Mouse (Mus musculus): ENCODE data around the gene Enthd1.

Gene Enthd1

DNA sequence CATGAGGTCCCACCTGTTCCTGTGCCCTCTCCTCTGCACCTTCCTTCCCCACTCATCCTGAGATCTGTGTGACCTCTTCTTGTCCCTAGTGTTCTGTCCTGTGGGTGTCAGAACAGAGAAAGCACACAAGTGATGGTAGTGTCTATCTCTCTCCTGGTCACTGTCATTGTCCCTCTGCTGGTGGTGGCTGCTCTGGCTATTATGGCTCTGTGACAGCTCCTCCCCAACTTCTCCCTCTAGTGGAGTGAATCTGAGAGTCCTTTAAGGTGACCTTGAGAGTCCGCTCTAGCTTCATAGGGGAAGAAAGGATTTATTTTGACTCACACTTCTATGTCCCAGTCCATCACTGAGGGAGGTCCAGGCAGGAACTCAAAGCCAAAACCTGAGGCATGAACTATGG is 79.4 kb downstream of the Enthd1 start:
- DNase-seq (ENCODE audit: low read depth, low spot score): no peak

DNA sequence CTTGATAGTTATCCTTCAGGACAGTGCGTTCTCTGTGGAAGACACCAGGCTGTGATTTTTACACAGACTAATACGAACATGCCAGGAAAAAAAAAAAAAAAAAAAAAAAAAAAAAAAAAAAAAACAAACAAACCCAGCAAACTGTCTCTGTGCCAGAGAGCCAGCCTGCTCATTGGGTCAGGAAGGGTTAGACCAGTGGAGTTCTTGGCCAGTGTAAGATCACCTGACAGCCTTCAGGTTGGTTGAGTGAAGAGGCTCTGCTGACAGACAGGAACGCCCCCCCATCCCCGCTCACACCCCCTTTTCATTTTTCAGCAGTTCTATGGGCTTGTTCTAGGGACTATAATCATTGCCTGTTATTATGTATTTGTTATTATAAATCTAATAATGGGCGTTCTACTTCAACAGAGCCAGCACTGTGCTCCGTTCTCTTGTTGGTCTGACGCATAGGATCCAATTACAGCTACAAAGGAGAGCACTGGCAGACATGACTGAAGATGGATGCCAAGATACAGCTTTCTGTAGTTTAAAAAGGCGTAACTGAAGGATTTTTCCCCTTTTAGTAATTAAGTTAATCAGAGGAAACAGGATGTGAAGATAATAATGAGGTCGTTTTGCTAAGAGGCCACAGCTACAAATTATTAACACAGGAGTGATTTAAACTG is 81.8 kb downstream of the Enthd1 start:
- DNase-seq (ENCODE audit: low read depth, low spot score): no peak

DNA sequence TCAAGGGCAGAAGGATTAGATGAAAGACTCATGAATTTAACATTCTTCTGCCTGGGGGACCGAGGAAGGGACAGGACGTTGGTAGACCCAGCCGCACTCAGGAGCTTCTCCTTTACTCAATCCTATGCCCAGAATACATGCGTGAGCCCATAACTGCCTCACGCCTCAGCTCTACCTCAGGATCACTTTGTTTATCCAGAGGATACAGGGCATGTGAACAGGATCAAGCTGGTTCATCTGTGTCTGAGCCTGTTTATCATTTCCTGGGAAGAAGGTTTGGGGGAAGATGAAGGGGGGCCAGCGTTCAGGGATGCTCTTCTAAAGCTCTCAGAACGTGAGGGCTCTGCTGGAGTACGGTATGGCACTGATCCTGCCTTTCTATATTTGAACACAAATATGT is 82.6 kb downstream of the Enthd1 start:
- DNase-seq (ENCODE audit: low read depth, low spot score): no peak

DNA sequence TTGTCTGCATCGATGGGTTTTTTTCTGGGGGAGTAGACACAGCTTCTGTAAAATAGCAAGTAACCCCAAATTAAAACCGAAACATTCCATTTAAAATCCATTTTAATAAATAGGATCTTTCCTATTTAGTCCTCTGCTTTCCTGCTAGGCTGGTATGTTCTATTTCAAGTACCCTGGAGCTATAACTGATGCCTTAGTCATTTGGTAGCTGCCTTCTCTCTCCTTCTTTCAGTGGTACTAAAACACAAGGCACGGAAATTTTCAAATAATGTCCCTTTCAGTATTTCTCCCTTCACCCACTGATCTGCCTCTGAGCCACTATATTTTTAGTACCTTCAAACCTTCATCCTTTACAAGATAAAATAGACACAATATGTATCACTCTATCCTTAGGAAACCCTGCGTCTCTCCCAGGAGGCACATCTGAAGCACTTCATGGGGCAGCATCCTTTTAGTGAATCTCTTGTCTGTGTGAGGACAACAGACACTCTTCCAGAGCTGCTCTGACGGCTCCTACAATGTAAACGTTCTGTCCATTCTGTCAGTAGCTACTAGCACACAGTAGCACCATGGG is 90.4 kb downstream of the Enthd1 start:
- no peak for DNase-seq (ENCODE audit: low read depth, low spot score)

DNA sequence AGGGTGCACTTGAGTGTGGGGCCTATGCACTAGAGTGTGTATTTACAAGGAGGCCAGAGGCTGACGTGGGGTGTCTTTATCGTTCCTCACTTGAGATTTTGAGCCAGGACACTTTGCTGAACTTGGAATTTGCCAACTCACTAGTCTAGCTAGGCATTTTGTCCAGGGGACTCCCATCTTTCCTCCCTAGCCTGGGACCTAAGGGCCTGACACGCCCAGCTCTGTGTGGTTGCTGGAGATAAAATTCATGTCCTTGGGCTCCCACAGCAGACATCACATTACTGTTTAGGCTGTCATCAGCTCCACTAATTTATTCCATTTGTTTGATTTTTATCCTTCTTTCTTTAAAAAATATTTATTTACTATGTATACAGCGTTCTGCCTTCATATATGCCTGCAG is 97.1 kb downstream of the Enthd1 start:
- no peak for DNase-seq (ENCODE audit: low read depth, low spot score)

DNA sequence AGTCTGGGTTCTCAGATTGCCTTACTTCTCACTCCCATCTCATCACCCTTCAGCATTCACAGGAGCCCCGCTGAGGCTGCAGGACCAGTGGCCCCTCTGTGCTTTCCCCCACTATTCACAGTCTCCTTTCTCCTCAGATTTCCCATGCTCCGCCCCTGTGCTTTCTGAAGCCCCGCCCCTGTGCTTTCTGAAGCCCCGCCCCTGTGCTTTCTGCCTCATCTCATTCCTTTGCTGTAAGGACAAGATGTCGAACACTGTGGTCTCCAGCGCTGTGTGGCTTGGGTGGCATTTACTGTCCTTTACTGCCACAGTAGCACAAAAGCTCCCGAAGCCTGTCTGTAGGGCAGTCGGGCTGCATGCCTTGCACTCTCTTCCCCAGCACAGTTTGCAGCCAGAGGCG is 102.8 kb downstream of the Enthd1 start:
- no peak for DNase-seq (ENCODE audit: low read depth, low spot score)

DNA sequence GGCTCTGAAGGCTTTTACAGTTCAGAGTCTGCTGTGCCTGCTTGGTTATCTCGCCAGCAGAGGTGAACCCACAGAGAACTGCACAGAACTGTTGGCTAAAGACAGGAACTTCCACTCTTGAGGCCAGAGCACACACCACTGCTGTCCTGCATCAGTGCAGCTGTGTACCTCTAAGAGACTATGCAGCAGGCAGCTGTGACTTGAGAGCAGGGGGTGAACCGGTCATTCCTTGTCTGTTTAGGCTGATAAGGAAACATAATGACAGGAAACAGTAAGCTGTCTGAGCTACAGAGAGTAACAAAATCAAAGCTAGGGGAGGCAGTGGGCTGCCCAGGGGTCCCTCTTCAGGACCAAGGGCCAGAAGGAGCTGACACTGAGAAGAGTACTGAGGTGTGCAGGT is 103.5 kb downstream of the Enthd1 start:
- no peak for DNase-seq (ENCODE audit: low read depth, low spot score)

DNA sequence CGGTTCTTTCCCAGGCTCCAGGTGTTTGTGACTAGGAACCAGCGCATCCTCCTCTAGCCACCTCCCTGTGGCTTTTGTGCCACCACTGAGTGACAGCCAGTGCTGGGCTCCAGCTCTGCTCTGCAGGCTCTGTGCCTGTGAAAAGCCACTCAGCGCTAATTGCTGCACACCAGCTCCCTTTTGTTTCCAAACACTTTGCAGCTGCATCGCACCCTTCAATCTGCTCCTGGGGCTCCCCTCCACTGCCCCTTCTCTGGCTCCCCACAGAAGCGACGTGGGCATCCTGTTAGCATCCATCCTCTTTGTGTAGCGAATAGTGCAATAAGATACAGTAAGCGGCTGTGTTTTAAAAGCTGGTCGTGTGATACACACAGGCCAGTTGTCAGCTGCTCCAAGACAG is 104.9 kb downstream of the Enthd1 start:
- no peak for DNase-seq (ENCODE audit: low read depth, low spot score)

DNA sequence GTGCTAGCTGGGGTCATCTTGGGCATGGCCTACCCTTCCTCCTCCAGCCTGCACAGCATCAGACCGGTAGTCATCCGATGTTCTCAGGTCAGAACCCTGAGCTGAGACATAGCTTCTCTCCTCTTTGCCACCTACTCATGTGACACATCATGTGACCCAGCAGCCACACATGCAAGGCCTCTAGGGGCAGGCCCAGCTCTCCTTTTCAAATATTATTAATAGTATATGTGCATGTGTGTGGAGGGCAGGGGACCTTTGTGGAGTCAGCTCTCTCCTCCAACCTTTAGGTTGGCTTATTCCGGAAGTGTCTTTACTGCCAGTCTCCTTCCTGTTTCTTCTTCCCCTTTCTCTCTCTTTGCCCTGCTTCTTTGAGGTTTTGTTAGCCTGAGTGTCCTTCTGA is 107.0 kb downstream of the Enthd1 start:
- DNase-seq (ENCODE audit: low read depth, low spot score): no peak

DNA sequence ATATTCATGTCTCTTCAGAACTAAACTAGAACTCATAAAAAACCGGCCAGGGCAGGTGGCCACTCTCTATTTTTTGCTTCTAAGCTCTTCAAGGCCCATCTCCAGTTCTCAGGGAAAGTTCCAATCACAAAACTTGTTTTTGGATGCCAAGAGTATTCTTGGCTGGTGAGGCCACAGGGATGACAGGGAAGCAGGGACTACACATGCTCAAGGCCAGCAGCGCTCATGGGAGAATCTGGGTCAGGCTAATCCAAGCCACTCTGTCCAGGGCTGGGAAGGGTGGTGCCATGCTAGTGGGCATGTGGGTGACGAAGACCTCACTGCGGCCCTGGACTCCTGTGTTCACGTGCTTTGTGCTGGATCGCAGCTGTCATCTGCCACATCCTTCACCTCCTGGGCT is 110.5 kb downstream of the Enthd1 start:
- DNase-seq (ENCODE audit: low read depth, low spot score): no peak

DNA sequence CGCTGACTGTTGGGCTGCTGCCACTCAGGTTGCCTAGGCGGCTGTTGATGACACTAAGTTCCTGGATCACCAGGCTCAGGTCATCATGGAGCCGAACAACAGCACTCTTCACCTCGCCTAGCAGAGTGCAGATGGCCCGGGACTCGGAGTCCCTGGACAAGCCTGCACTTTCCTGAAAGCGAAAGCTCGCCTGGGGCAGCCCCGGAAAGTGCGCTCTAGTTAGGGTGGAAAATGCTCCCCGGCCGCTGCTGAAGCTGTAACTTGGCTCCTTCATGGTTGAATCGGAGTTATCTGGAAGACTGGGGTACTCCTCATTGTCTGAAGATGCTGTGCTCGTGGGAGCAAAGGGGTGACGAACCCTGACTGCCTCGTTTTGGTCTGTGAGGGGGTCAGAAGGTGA is 112.5 kb downstream of the Enthd1 start:
- no peak for DNase-seq (ENCODE audit: low read depth, low spot score)

DNA sequence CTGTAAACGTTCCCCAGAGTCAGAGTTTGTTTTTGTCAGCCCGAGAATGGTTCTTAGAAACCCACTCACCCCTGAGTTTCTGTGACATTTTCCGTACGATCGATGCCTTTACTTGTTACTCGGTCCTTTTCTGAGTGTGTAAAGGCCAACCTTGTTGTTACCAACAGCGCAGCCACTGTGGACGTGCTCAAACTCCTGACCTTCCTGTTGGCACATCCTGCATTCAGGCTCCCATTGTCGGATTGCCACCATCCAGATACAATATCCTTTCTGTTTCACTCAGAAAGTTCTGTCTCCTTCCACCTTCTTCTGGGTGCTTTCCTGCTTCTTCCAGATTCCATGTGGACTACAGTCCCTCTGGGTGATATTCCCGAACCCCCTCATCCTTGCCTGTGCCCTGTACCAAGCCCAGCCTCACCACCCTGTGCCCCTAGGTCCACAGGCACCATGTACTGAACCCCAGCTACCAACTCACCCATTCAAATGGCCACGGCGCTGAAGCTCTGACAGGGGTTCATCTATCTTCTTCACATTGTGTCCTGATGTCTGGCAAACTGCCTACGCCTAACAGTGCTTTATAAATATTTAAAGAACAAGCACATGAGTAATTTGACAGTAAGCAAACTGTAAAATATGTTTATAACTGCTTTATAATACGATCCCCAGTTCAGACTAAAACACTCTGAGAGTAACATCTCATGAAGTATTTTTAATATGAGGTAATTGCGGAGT is 118.8 kb downstream of the Enthd1 start:
- no peak for DNase-seq (ENCODE audit: low read depth, low spot score)

DNA sequence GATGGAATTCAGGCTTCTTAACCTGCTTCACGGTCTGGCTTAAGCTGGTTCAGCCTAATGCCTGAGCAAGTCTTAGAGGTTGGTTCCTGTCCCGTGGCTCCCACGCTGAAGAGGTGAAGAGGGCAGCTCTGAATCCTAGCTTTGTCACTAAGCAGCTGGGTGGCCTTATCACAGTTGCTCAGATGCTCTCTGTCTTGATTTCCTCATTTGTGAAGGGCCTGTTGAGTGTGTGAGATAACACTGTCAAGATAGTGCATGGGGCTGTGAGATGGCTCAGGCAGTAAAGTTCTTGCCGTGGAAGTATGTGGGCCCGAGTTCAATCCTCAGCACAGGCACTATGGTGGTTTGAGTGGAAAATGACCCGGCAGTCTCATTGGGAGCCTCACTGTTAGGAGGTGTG is 124.8 kb downstream of the Enthd1 start:
- no peak for DNase-seq (ENCODE audit: low read depth, low spot score)

DNA sequence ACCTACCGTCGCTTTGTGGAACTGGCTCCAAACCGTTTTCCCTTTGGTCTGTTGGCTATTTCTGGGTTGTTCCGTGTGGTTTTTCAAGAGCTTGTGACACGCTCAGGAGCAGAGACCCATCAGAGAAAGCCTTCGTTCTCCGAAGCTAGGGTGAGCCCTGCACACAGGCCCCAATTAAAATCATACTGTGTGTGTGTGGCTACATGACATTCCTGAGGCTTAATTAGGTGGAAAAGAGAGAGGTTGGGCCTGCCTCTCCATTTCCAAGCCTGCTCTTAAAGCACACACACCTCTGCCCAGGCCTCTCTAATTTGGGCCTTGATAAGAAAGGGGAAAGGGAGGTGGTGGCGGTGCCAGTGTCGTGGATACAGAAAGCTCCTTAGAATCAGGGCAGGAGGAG is 126.5 kb downstream of the Enthd1 start:
- DNase-seq (ENCODE audit: low read depth, low spot score): no peak

DNA sequence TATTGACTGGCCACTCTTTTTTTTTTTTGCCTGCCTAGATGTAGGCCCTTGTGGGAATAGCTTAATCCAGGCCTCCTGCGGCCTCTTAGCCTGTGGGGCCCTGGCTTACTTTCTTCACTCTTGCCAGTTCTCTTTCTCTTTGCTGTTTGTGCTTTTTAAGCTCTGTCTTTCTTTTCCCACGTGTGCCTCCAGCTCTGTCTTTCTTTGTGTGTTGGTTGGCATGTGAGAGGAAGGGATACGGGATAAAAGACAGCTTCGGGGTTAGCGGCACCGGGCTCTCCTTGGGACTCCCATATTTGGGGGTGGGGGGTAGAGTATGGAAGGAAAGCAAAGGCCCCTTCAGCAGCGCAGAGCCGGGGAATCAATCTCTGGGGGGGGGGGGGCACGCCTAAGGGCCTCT is 127.0 kb downstream of the Enthd1 start:
- no peak for DNase-seq (ENCODE audit: low read depth, low spot score)

DNA sequence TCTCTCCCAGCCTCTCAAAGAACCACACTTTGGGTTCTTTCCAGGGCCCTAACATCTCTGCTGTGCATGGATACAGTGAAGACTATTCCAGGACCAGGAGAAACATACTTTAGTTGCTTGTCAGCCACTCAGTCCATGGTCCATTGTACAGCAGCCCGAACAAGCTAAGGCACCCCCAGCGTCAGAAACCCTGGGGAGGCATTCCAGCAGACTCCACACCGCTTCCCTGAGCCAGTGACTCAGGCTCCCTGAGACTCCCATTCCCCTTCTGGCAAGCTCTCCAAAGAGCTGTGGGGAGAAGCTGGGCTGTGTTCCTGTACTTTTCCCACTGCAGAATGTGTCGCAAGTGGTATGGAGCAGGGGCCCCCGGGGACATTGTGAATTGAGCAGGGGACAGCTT is 128.0 kb downstream of the Enthd1 start:
- no peak for DNase-seq (ENCODE audit: low read depth, low spot score)

DNA sequence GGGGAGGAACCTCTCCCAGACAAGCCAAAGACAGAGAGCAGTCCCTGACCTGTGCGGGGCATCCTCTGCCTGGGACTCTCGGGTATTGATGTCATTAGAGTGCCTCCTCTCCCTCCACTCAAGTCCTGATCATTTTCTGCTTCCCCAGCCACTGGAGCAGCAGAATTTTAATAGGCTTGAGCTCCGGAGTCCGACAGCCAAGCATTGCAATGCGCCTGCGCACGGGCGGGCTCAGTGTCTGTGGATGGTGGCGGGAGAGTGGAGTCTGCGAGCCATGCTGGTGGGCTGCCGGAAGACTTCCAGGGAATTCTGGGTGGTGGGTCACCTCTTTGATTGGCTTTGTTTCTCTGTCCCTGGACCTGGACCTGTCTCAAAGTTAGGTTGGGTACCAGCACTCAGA is 134.6 kb downstream of the Enthd1 start:
- DNase-seq (ENCODE audit: low read depth, low spot score): peak; percentile 39

DNA sequence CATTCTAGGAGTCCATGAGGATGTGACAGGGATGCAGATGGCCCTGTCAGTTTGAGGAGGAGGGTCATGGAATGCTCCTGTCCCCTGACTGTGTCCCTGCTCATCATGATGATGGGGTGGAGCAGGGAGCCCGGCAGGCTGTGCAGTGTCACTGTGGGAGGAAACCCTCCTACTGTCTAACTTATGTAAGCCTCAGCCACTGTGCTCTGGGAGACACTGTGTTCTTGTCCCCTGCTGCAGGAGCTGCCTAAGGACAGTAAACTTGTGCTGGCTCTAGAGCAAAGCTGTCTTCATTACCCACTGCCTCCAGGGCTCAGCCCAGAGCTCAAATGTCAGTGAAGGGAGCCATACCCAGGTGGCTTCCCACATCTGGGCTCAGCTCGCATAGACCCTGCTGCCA is 146.8 kb downstream of the Enthd1 start:
- no peak for DNase-seq (ENCODE audit: low read depth, low spot score)

DNA sequence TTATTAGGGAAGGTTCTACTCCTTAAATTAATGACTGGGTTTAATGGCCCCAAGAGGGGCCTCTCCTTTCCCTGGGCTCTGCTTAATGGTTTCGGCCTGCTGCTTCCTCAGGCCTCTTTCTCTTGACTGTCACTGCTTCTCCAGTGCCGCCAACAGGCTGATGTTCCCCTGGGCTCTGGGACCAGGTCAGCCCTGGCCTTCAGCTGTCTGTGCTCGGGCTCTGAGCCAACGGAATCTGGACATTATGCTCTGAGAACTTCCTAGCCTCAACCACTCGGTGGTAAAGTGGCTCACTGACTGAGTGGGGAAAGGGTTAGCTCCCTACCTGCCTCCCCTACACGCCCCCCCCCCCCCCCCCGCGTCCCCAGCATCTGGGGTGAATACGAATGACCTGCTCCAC is 147.9 kb downstream of the Enthd1 start:
- DNase-seq (ENCODE audit: low read depth, low spot score): no peak

DNA sequence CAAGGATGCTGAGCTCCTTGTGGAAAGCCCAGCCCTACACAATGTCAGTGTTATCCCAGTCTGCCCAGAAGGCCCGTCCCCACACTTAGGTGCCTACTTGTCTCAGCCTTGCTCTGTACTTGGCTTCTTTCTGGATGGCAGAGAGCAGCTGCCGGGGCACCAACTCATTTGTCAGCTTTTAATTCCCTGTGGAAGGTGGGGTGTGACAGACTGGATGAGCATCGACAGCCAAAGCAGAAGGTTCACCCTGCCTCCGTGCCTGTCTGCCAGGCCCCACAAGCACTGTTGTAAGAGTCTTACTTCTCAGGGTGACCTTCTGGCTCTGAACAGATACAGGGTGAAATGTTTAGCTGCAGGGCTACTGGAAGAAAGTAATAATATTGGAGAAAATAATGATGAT is 149.8 kb downstream of the Enthd1 start:
- no peak for DNase-seq (ENCODE audit: low read depth, low spot score)

DNA sequence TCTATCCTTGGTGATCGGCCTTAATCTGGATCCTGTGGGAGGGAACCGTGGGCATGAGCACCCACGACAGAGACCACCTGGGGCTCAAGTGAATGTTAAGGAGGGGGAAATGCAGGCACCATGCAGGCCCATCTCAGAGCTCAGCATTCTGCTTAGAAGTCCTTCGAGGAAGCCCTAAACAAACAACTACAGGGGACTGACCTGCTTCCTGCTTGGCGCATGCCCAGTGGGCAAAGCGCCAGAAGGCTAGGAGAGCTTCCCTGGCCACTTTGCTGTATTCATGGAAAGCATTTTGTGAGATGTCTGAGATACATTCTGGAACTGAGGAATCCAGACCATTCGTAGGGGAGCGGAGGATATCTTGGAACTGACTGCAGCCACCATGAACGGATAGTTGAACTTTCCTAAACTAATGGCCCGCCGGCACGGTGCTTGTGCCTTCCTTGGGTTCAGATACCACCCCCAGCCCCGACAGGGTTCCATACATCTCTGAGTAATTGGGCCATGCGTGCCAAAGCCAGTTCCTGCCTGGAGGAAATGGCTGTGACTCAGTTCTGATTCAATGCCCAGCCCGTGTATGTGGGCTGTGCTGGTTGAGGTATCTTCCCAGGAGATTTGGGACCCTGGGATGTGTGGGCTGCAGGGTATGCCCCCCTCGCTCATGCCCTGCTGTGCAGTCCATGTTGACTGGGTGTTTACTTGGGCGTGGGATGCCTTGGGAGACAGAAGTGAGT is 150.8 kb downstream of the Enthd1 start:
- DNase-seq (ENCODE audit: low read depth, low spot score): no peak

DNA sequence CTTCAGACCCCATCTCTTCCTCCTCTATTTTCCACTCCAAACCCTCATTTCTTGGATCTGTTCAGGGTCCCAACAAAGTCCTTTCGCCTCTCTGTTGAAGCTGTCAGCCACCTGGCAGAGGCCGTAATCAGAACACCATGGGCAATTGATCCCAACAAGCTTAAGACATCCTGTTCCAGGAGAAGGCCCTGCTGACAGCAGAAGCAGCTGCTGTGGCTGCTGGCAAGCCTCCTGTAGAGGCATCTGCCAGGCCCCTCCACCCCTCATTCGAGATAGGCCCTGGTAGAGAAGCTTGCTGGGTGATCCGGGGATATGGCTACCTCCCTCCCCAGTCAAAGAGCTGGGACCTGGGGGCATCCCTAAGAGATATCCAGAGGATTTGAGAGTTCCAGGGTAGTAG is 151.9 kb downstream of the Enthd1 start:
- DNase-seq (ENCODE audit: low read depth, low spot score): no peak

DNA sequence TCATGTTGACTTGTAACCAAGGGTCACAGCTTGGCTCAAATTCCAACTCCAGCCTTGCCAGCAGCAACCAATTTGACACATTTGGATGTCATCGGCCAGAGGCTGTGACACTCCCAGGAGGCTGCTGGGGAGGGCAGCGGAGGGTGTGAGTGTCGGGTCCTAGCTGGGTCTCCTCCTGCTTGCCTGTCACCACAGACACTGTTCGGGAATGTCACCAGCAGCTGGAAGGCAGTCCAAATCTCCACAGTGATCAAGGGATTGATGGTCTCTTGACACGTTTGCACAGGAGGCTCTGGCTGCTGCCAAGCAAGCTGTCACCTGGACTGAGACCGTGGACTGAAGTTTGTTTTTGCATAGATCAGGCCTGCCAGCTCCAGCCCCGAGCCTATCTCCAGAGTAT is 154.3 kb downstream of the Enthd1 start:
- no peak for DNase-seq (ENCODE audit: low read depth, low spot score)

Data from retina, postnatal 7 days (tissue).